Mouse (Mus musculus) MEL (cell line): Measurements from ENCODE around the gene Antxr1.

Experiments
- BHLHE40 ChIP-seq: IDR thresholded peaks from 2 replicates; pipeline ENCODE4 v1.6.1; 2012; ENCODE audit warnings: low read depth, mild to moderate bottlenecking, inconsistent platforms, low read length, improper control_type of control experiment, borderline replicate concordance
- CTCF ChIP-seq, 3 experiments: IDR thresholded peaks in 2 of 3; conservative IDR thresholded peaks in 1 of 3; 2 replicates each; pipeline ENCODE4 v1.5.1; 2011 to 2012; ENCODE audit warnings: low read length in 3 of 3, low read depth in 2 of 3, mild to moderate bottlenecking in 2 of 3, improper control_type of control experiment in 1 of 3, inconsistent platforms in 1 of 3, mixed read lengths in 1 of 3, moderate library complexity in 1 of 3; ENCODE audit not compliant: control insufficient read depth in 1 of 3, insufficient read depth in 1 of 3, poor library complexity in 1 of 3, severe bottlenecking in 1 of 3
- ELF1 ChIP-seq: IDR thresholded peaks from 2 replicates; pipeline ENCODE4 v1.6.1; 2014; ENCODE audit warnings: low read depth, mild to moderate bottlenecking, inconsistent platforms, low read length, improper control_type of control experiment, moderate library complexity
- MAX ChIP-seq: IDR thresholded peaks from 2 replicates; pipeline ENCODE4 v1.6.1; 2011; ENCODE audit warnings: low read length, improper control_type of control experiment
- MEF2A ChIP-seq: IDR thresholded peaks from 2 replicates; pipeline ENCODE4 v1.6.1; 2014; ENCODE audit warnings: low read depth, mild to moderate bottlenecking, inconsistent platforms, low read length, improper control_type of control experiment; ENCODE audit not compliant: poor library complexity, insufficient replicate concordance, severe bottlenecking; ENCODE audit errors: extremely low read depth
- NELFE ChIP-seq: IDR thresholded peaks from 2 replicates; pipeline ENCODE4 v1.6.1; 2011; ENCODE audit warnings: low read depth, low read length, improper control_type of control experiment
- SMC3 ChIP-seq: IDR thresholded peaks from 2 replicates; pipeline ENCODE4 v1.6.1; 2011; ENCODE audit warnings: low read depth, low read length, improper control_type of control experiment
- ZKSCAN1 ChIP-seq: IDR thresholded peaks from 2 replicates; pipeline ENCODE4 v1.6.1; 2012; ENCODE audit warnings: low read depth, mild to moderate bottlenecking, inconsistent platforms, low read length, improper control_type of control experiment, moderate library complexity

DNA sequence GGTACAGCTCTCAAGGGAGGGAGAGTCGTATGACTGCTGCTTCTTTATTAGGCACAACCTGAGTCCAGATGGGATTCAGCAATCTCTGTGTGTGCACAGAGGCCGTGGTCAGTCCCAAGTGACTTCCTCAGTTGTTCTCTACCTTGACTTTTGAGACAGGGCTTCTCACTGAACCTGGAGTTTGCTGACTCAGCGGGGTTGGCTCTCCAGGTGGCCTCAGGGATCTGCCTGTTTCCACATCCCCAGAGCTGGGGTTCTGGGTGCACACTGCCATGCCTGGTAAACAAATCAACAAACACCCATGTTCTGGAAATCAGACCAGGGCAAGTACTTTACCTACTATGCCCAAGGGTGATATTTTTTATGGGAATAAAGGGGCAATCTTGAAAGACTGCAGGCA, 181.8 kb downstream of the Antxr1 start:
- TF ChIP-seq MAX (no peak), CTCF (IDR thresholded peaks at IDR 0.05 in 2 of 3, conservative IDR thresholded peaks at IDR 0.05 in 1 of 3; ENCODE audit: control insufficient read depth in 1 of 3, insufficient read depth in 1 of 3, low read depth in 2 of 3, low read length in 3 of 3, poor library complexity in 1 of 3, severe bottlenecking in 1 of 3) (no peak), MEF2A (no peak), NELFE (no peak), ZKSCAN1 (no peak), SMC3 (no peak), BHLHE40 (no peak), ELF1 (no peak)
